Mouse (Mus musculus) naive thymus-derived CD4-positive, alpha-beta T cell, adult 5 months (primary cell): ENCODE data around the gene Kprp. TPM values are rescaled to one million over a fixed set of nuclear protein-coding genes. Genes with fewer than 3 reads are reported as not detected.

ENCODE experiments used
- polyA plus RNA-seq: library from polyadenylated mRNA; unstranded; fragments of 100-300 nt; shearing (Covaris generic); gene quantifications from one replicate; pipeline ENCODE4 v1.2.1, GENCODE M21; 2017

Gene Kprp
- polyA plus RNA-seq = not detected

GRCm38 (mm10) chr3:92827108-92827507 lies at the start of gene Kprp:
Kprp (minus strand) TSS chr3:92827247.

GRCm38 (mm10) chr3:92870116-92870515 lies 43.1 kb upstream of the Kprp start, which contains the start of gene 2310050C09Rik:
2310050C09Rik (minus strand) TSS chr3:92870216.

GRCm38 (mm10) chr3:92851186-92851585 lies 24.1 kb upstream of the Kprp start, which contains the start of gene Lce1l:
Lce1l (minus strand) TSS chr3:92851286.

GRCm38 (mm10) chr3:92807791-92808190 lies 19.3 kb downstream of the Kprp start, which contains the start of gene Lce1k:
Lce1k (minus strand) TSS chr3:92807891.

GRCm38 (mm10) chr3:92790414-92790813 lies 36.6 kb downstream of the Kprp start, which contains the start of gene Lce1j:
Lce1j (minus strand) TSS chr3:92790514.

GRCm38 (mm10) chr3:92778799-92779198 lies 48.2 kb downstream of the Kprp start, which contains the start of gene Lce1i:
Lce1i (minus strand) TSS chr3:92778899.

Other genes with a start within 250 kb of the Kprp start
- gene Smcp, start 238.2 kb downstream of the Kprp start, polyA plus RNA-seq = not detected
- not detected for gene 2210017I01Rik, start 219.8 kb downstream of the Kprp start, polyA plus RNA-seq
- not detected for gene Lce6a, start 205.6 kb downstream of the Kprp start, polyA plus RNA-seq
- not detected for gene Lce1a1, start 178.9 kb downstream of the Kprp start, polyA plus RNA-seq
- not detected for gene Lce1b, start 170.3 kb downstream of the Kprp start, polyA plus RNA-seq
- not detected for gene Lce1a2, start 156.9 kb downstream of the Kprp start, polyA plus RNA-seq
- not detected for gene Lce1c, start 148.0 kb downstream of the Kprp start, polyA plus RNA-seq
- not detected for gene Lce1d, start 140.0 kb downstream of the Kprp start, polyA plus RNA-seq
- not detected for gene Lce1e, start 118.2 kb downstream of the Kprp start, polyA plus RNA-seq
- gene Lce1f, start 106.9 kb downstream of the Kprp start, polyA plus RNA-seq = not detected
- not detected for gene Gm38119, start 88.2 kb downstream of the Kprp start, polyA plus RNA-seq
- gene Lce1g, start 74.9 kb downstream of the Kprp start, polyA plus RNA-seq = not detected
- not detected for gene Lce1h, start 62.2 kb downstream of the Kprp start, polyA plus RNA-seq
- gene Lce1i, start 48.3 kb downstream of the Kprp start, polyA plus RNA-seq = not detected
- gene Lce1j, start 36.7 kb downstream of the Kprp start, polyA plus RNA-seq = not detected
- gene Lce1k, start 19.4 kb downstream of the Kprp start, polyA plus RNA-seq = not detected
- not detected for gene Lce1l, start 24.0 kb upstream of the Kprp start, polyA plus RNA-seq
- gene 2310050C09Rik, start 43.0 kb upstream of the Kprp start, polyA plus RNA-seq = not detected
- not detected for gene Lce3a, start 99.0 kb upstream of the Kprp start, polyA plus RNA-seq
- not detected for gene Lce3b, start 105.7 kb upstream of the Kprp start, polyA plus RNA-seq
- not detected for gene Lce3c, start 117.2 kb upstream of the Kprp start, polyA plus RNA-seq
- not detected for gene Lce3d, start 130.1 kb upstream of the Kprp start, polyA plus RNA-seq
- gene Lce3e, start 139.8 kb upstream of the Kprp start, polyA plus RNA-seq = not detected
- gene Lce3f, start 165.0 kb upstream of the Kprp start, polyA plus RNA-seq = not detected
- gene Crct1, start 188.4 kb upstream of the Kprp start, polyA plus RNA-seq = not detected
- not detected for gene Lce1m, start 191.8 kb upstream of the Kprp start, polyA plus RNA-seq
- gene Gm4858, start 241.6 kb upstream of the Kprp start, polyA plus RNA-seq = not detected